ENCODE assay signal across 14 mouse cellular contexts in genomic region chr14:30033405-30033804, GRCm38 (mm10). TPM values are rescaled to one million over a fixed set of nuclear protein-coding genes. Genes with fewer than 3 reads are reported as not detected.
"Had no signal": no experiment of that assay in that cellular context is flagged by ENCODE, and none has a peak within 500 bp of the region (broad histone marks: within the 10 kb centered on the region; RNA-seq: fewer than 3 reads in every experiment).

No protein-coding gene starts in this region.

- H3K4me1 ChIP-seq: liver, embryonic 13.5 days; midbrain, embryonic 12.5 days; midbrain, embryonic 15.5 days; neural tube, embryonic 12.5 days; neural tube, embryonic 15.5 days had no signal

- H3K9ac ChIP-seq: liver, embryonic 13.5 days; midbrain, embryonic 12.5 days; midbrain, embryonic 15.5 days; neural tube, embryonic 12.5 days; neural tube, embryonic 15.5 days had no signal

- H3K36me3 ChIP-seq: liver, embryonic 13.5 days; midbrain, embryonic 12.5 days; midbrain, embryonic 15.5 days; neural tube, embryonic 12.5 days had no signal

- H3K27ac ChIP-seq: left cerebral cortex, adult 2 months; liver, embryonic 13.5 days; midbrain, embryonic 12.5 days; midbrain, embryonic 15.5 days; neural tube, embryonic 12.5 days; neural tube, embryonic 15.5 days had no signal

- H3K4me3 ChIP-seq: left cerebral cortex, adult 2 months; liver, embryonic 13.5 days; midbrain, embryonic 12.5 days; midbrain, embryonic 15.5 days; neural tube, embryonic 12.5 days; neural tube, embryonic 15.5 days had no signal

- H3K27me3 ChIP-seq: liver, embryonic 13.5 days; midbrain, embryonic 12.5 days; midbrain, embryonic 15.5 days; neural tube, embryonic 12.5 days; neural tube, embryonic 15.5 days had no signal

- H3K4me2 ChIP-seq: liver, embryonic 13.5 days; midbrain, embryonic 12.5 days; midbrain, embryonic 15.5 days; neural tube, embryonic 12.5 days; neural tube, embryonic 15.5 days had no signal

- H3K9me3 ChIP-seq: liver, embryonic 13.5 days; midbrain, embryonic 12.5 days; midbrain, embryonic 15.5 days; neural tube, embryonic 12.5 days; neural tube, embryonic 15.5 days had no signal

- ATAC-seq: midbrain, embryonic 15.5 days had no signal

- DNase-seq: layer of hippocampus, postnatal 36 days; liver, embryonic 13.5 days; lung, adult 2 months; lung, postnatal 14 days; lung, postnatal 4 days; retina, postnatal 1 day; right cerebral cortex, postnatal 25 days; thymus, adult 18-20 months had no signal

RNA-seq across cellular contexts. Expression of gene Chdh, which starts 24.6 kb away (rescaled TPM):
- polyA plus RNA-seq: limb, embryonic 11.5 days had no signal
